Mouse (Mus musculus): ENCODE results near the gene Commd8.

- TF ChIP-seq CTCF (IDR thresholded peaks at IDR 0.05; ENCODE audit: insufficient read depth, low read length) (no peak), POLR2A (IDR thresholded peaks at IDR 0.05; ENCODE audit: borderline replicate concordance, extremely low read depth, low read depth, low read length) (no peak)
Observed at GRCm38 (mm10) chr5:72175050-72175449, 7.1 kb upstream of the Commd8 start.
